Mouse (Mus musculus): ENCODE data around the gene Slc15a4.
A peak's percentile ranks its signal among the peaks of the same experiment; 100 is the strongest.

- TF ChIP-seq CTCF (IDR thresholded peaks at IDR 0.05) = peak; percentile 34
- no peak for TF ChIP-seq POLR2A (IDR thresholded peaks at IDR 0.05; ENCODE audit: insufficient read depth, low read depth, low read length)
These were observed 7.7 kb upstream of the Slc15a4 start for GRCm38 (mm10) chr5:127640359-127640758.
